Mouse (Mus musculus) embryonic fibroblast, embryonic 13.5 days (primary cell): ENCODE results near the gene Aldh2. TPM values are rescaled to one million over a fixed set of nuclear protein-coding genes. Genes with fewer than 3 reads are reported as not detected.

Source experiments
- H3K27ac ChIP-seq: 2 replicates; pipeline ENCODE4 v1.5.1; 2012; ENCODE audit warnings: low read length, control low read depth, inconsistent platforms; ENCODE audit not compliant: insufficient read depth
- H3K4me1 ChIP-seq: 2 replicates; pipeline ENCODE4 v1.6.1; 2011; ENCODE audit warnings: low read length; ENCODE audit not compliant: control insufficient read depth, insufficient read depth
- H3K4me3 ChIP-seq: 2 replicates; pipeline ENCODE4 v1.5.1; 2011; ENCODE audit warnings: mild to moderate bottlenecking, control low read depth, low read length; ENCODE audit not compliant: insufficient read depth
- CTCF ChIP-seq: IDR thresholded peaks from 2 replicates; pipeline ENCODE4 v1.5.1; 2011; ENCODE audit warnings: mild to moderate bottlenecking, control low read depth, low read length, moderate library complexity, borderline replicate concordance; ENCODE audit not compliant: insufficient read depth
- POLR2A ChIP-seq: IDR thresholded peaks from 2 replicates; pipeline ENCODE4 v1.6.1; 2011; ENCODE audit warnings: low read depth, mild to moderate bottlenecking, control low read depth, low read length, moderate library complexity
- polyA plus RNA-seq: library from polyadenylated mRNA; stranded (reverse); fragments of >200 nt; gene quantifications from 2 replicates; pipeline ENCODE4 v1.2.4, GENCODE M21; 2011; ENCODE audit warnings: low read depth; ENCODE audit not compliant: missing spikeins, insufficient read length

The Aldh2 gene
- polyA plus RNA-seq, 1 experiment, result 167 TPM

DNA sequence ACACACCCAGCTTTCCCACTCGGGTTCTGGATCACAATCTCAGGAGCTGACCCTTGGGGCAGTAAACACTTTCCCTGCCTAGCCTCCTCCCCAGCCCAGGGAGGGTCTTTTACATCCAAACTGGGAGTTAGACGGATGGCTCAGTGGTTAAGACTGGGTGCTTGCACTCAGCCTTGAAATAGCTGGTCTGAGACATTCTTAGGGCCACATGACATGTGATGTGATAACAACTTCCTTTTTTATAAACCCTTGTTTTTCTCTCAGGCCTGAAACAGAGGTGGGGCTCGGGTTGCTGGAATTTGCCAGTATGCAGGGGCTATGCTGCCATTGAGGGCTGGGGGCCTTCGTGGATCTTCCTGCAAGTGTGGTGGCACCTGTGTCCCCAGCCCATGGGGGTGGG lies 3.7 kb upstream of the Aldh2 start:
- Histone ChIP-seq H3K27ac (no peak overlapping the region), H3K4me1 (no peaks in the 10 kb centered on the region), H3K4me3 (no peak overlapping the region)
- no peak for TF ChIP-seq POLR2A
- TF ChIP-seq CTCF, result no peak

DNA sequence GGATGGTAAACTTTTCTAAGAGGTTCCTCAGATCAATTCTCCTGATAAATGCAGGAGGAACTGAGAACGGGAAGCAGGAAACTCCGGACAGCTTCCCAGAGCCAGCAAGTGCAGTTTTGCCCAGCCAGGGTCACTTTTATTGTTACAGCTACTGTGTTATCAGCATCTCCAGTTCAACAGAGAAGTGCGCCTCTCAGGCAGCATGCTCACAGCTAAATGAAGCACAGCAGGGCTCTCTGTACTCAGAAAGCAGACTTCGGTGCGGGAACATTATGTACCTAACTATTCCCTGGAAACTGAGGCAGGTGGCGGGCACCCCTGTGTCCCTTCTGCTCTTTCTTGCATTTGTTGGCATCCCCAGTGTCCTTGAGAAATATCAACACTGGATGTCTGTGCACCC lies 2.6 kb upstream of the Aldh2 start:
- no peak for TF ChIP-seq CTCF
- no peak for TF ChIP-seq POLR2A
- no peaks in the 10 kb centered on the region for H3K4me1 ChIP-seq
- no peak overlapping the region for H3K4me3 ChIP-seq
- no peak overlapping the region for H3K27ac ChIP-seq

DNA sequence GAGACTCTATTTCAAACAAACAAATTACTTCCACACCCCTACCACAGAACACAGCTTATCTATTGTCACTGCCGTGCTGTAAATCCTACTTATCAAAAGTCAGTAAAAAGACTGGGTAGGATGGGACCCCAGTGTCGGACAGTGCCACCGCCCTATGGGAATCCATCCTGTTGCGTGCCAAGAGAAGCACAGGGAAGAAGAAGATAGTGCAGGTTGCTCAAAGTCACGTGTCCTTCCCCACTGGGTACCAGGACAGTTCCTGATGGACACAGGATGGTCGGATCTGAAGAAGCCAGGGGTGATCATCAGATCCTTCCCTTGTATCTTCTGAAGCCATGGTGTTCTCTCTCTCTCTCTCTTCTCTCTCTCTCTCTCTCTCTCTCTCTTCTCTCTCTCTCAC lies 2.1 kb upstream of the Aldh2 start:
- Histone ChIP-seq H3K4me3 (no peak overlapping the region), H3K27ac (no peak overlapping the region), H3K4me1 (no peaks in the 10 kb centered on the region)
- TF ChIP-seq CTCF (no peak), POLR2A (no peak)

DNA sequence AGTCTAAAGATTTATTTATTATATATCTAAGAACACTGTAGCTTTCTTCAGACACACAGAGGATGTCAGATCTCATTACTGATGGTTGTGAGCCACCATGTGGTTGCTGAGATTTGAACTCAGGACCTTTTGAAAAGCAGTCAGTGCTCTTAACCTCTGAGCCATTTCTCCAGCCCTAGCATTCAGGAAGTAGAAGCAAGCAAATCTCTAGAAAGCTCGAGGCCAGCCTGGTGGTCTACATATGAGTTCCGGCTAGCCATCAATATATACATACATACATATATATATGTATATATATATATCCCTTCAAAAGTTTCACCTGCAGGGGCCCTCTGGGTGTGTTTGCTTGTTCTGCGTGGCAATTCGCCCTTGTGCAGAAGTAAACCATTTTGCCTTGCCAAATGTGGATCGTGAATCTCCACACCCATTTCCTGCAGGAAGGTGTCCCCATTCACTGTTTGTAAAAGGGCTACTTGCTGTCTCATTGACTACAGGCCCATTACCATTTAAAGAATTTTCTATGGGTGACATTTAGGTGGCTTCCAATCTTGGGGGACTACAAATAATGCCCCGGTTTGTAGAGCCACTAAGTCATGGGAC lies 1.2 kb upstream of the Aldh2 start:
- H3K27ac ChIP-seq, result no peak overlapping the region
- no peak overlapping the region for H3K4me3 ChIP-seq
- no peak for TF ChIP-seq POLR2A
- no peak for TF ChIP-seq CTCF
- no peaks in the 10 kb centered on the region for H3K4me1 ChIP-seq

DNA sequence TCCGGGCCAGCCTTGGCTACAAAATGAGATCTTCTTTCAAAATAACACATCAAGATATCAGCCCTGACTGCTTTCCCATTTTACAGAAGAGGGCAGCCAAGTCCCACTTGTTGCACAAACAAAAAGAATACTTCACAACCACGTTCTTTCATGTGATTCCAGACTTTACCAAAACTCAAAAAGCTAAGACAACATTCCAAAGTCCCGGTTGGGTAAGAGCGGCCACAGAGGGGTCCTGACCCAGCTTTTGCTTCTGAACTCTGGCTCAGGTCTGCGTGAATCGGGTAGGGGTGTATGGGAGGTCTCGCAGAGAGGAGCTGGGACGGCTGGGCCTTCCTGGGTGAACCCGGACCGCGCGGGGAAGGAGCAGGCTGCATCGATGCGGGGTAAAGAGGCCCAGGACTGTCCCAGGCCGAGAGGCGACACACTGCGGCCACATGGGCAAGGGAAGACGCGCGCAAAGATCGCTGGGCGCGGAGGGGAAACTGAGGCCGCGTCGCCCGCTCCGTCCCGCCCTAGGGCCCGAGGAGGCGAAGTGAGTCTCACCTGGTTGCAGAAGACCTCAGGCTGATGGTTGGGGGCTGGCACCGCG lies 712 bp downstream of the Aldh2 start:
- Histone ChIP-seq H3K4me1 (no peaks in the 10 kb centered on the region), H3K27ac (peak overlapping the region; percentile 18; the same call in 1 of the 2 replicates), H3K4me3 (peak overlapping the region; percentile 69)
- TF ChIP-seq POLR2A, result no peak
- TF ChIP-seq CTCF, result no peak

DNA sequence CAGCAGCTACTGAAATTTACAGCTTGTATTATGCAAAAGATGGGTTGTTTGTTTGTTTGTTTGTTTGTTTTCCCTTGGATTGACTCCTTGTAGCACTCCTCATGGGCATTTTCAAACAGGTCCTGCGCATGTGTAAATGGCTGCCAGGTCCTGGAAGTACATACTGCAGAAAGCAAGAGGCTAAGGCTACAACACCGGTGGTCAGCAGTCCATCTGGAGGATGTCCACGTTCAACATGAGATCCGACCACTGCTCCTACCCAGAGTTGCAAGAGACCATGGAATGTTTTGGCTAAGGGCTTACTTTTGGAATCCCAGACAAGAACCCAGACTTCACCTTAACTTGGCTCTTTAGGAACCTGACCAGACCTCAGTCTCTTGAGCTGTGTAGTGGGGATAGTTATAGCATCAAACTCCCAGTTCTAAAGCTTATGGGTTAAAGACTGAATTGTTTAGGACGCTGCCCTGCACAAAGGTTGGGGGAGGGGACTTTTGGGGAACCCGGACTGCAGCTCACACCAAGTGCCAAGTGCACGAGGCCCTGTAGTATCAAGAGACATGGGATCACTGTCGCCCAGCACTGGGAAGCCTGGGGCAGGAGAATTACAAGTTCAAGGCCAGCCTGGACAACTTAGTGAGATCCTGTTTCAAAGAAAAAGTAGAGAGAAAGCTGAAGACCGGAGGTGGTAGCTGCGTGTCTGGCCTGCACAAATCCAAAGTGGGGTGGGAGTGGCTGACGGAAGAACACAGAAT lies 1.4 kb downstream of the Aldh2 start:
- TF ChIP-seq CTCF (no peak), POLR2A (no peak)
- H3K27ac ChIP-seq, result no peak overlapping the region

DNA sequence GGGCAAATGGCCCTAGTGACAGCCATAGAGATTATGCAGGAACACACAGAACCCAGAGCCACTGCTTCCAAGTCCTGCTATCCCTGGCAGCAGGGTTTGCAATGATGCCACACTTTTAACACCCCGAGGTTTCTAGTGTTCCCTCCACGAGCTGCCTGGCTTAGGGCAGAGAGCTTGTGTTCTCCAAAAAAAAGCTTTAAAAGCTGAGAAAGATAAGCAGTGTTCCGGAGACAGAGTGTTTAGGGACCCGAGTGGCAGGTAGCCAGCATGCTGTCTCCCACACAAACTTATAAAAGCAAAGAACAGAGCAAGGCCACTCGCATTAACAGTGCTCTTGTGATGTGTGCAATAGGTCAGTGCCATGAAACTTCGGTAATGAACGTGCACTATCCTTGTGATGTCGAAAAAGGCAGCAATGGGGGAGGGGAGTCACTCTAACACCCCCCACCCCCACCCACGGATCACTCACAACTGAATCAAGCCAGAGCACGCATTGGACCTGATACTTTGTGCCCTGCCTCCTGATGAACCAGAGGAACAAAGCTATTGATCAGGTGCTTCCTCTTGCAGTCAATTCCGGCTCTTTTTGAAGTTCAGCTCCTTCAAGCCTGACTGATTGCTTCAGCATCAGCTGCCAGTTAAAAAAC lies 2.1 kb downstream of the Aldh2 start:
- TF ChIP-seq CTCF (no peak), POLR2A (no peak)
- Histone ChIP-seq H3K4me3 (no peak overlapping the region), H3K4me1 (no peaks in the 10 kb centered on the region), H3K27ac (no peak overlapping the region)

More for the DNA sequence above, 1.4 kb downstream of the Aldh2 start:
- H3K4me1 ChIP-seq, result no peaks in the 10 kb centered on the region
- peak overlapping the region; percentile 69 for H3K4me3 ChIP-seq

DNA sequence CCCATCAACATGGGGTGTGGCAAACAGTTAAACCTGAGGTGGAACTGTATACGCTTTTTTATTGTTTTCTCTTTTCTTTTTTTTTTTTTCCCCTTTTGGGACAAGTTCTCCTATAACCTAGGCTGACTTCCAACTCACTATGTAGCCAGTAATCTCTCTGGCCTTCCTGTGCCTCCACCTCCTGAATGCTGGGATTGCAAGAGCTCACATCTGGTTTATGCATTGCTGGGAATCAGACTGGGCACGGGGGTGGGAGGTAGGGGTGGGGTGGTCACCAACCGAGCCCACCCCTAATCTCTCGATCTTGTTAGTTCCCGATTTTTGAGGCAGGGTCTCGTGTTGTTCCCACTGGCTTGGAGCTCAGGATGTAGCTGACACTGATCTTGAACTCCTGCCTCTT lies 3.7 kb downstream of the Aldh2 start:
- no peaks in the 10 kb centered on the region for H3K4me1 ChIP-seq
- TF ChIP-seq POLR2A (no peak), CTCF (no peak)

DNA sequence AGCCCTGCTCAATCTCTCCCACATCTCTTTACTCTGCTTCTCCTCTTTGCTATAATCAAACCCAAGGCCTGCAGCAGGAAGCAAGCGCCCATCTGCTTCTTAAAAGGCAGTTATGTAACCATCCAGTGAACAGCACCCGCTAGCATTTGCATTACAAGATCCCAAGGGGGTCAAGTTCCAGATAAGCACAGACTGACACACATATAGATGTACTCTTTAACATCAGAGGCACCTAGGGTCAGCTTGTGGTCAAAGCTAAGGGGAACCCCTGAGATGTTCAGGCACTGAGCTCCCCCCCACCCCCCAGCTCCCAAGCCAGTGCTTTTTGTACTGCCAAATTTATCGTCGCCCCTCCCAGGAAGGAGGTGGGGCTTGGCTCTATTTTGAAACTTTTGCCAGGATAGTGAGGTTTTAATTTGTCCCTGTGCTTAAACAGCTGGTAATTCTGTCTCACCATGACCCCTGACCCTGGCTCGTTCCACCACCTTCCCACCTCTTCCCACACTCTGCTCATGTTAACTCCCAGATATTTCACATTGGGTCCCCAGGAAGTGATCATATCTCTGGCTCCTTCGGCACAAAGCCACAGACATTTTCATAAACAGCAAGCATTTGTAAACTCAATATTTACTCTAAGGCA lies 7.1 kb downstream of the Aldh2 start:
- TF ChIP-seq CTCF, result no peak
- no peak for TF ChIP-seq POLR2A
- H3K4me3 ChIP-seq, result no peak overlapping the region
- peaks cover 6% of the 10 kb centered on the region for H3K4me1 ChIP-seq
- no peak overlapping the region for H3K27ac ChIP-seq

More for the DNA sequence above, 3.7 kb downstream of the Aldh2 start:
- Histone ChIP-seq H3K27ac (no peak overlapping the region), H3K4me3 (no peak overlapping the region)
